Mouse (Mus musculus) lung, postnatal 0 days (tissue): ENCODE data around the gene Ankrd55.

Experiments
- CTCF ChIP-seq: IDR thresholded peaks from 2 replicates; pipeline ENCODE4 v1.5.1; 2016; ENCODE audit warnings: antibody characterized with exemption, mild to moderate bottlenecking
- EP300 ChIP-seq: IDR thresholded peaks from 2 replicates; pipeline ENCODE4 v1.6.1; 2016; ENCODE audit warnings: antibody characterized with exemption, mild to moderate bottlenecking, control low read depth

- TF ChIP-seq CTCF (no peak), EP300 (no peak)
Measured at GRCm38 (mm10) chr13:112326977-112327376, 38.7 kb downstream of the Ankrd55 start.
